Mouse (Mus musculus) neural tube, embryonic 11.5 days (tissue): Measurements from ENCODE around the gene Fth1. TPM values are rescaled to one million over a fixed set of nuclear protein-coding genes. Genes with fewer than 3 reads are reported as not detected.

Source experiments
- ATAC-seq: fragments of 200-750 bp; cut with Nextera tagmentation; 2 replicates; pipeline ENCODE4 v1.8.0; 2017; ENCODE audit warnings: moderate number of reproducible peaks, mild to moderate bottlenecking, moderate TSS enrichment, moderate library complexity; ENCODE audit not compliant: insufficient read depth, low FRiP score, low TSS enrichment
- DNase-seq: peaks from one replicate; pipeline ENCODE4 v3.0.0-alpha.2; 2015; ENCODE audit warnings: low spot score
- H3K27ac ChIP-seq: fragments of 300-500 bp; sonication (generic); 2 replicates; pipeline ENCODE4 v1.5.1; 2014; ENCODE audit warnings: low read depth, mild to moderate bottlenecking, low read length
- H3K27me3 ChIP-seq: fragments of 300-500 bp; sonication (generic); 2 replicates; pipeline ENCODE4 v1.6.1; 2014; ENCODE audit warnings: mild to moderate bottlenecking, low read length, mixed read lengths; ENCODE audit not compliant: control insufficient read depth, insufficient read depth
- H3K36me3 ChIP-seq: fragments of 300-500 bp; sonication (generic); 2 replicates; pipeline ENCODE4 v1.6.1; 2014; ENCODE audit warnings: mild to moderate bottlenecking, low read length, moderate library complexity, mixed read lengths; ENCODE audit not compliant: control insufficient read depth, insufficient read depth
- H3K4me1 ChIP-seq: fragments of 300-500 bp; sonication (generic); 2 replicates; pipeline ENCODE4 v1.6.1; 2014; ENCODE audit warnings: low read length, mixed read lengths; ENCODE audit not compliant: control insufficient read depth, insufficient read depth
- H3K4me2 ChIP-seq: fragments of 300-500 bp; sonication (generic); 2 replicates; pipeline ENCODE4 v1.6.1; 2014; ENCODE audit warnings: low read depth, mild to moderate bottlenecking, moderate library complexity
- H3K4me3 ChIP-seq: fragments of 300-500 bp; sonication (generic); 2 replicates; pipeline ENCODE4 v1.5.1; 2014; ENCODE audit warnings: low read depth, low read length
- H3K9ac ChIP-seq: fragments of 300-500 bp; sonication (generic); 2 replicates; pipeline ENCODE4 v1.6.1; 2014; ENCODE audit warnings: mild to moderate bottlenecking, low read length
- H3K9me3 ChIP-seq: fragments of 300-500 bp; sonication (generic); 2 replicates; pipeline ENCODE4 v1.6.1; 2016; ENCODE audit warnings: low read length; ENCODE audit not compliant: control insufficient read depth
- WGBS: fragments of 180-500 bp; shearing (Covaris S2); extraction: QIAGEN DNeasy Blood & Tissue Kit; methylation state at CpG from one replicate; pipeline ENCODE4 v1.1.7; 2014; 5-methylcytosine and 5-hydroxymethylcytosine counted together
- polyA plus RNA-seq: library from polyadenylated mRNA; unstranded; fragments of >200 nt; fragmentation: Nextera tagmentation; extraction: Ambion mirVana; gene quantifications from 2 replicates; pipeline ENCODE4 v1.2.1, GENCODE M21; 2014

The Fth1 gene
- polyA plus RNA-seq, 1 experiment from 2014 or later = 1,187 TPM

DNA sequence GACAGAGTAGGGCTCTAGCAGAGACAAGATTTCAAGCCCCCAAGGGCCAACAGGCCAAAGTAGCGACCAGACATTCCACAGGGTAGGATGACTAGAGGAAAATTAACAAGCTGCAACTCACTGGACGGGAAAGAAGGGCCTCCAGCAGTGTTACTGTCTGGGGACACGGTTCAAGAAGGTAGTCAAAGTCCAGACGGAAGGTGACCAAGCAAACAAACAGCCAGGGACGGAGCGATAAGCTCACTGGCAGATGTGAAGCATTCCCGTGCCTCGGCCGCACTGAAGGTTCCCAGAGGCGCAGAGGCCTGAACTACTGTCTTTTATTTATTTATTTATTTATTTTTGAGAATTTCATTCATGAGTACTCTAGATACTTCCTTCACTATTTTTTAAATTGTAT is 3.3 kb upstream of the Fth1 start:
- Histone ChIP-seq H3K4me1 (no peaks in the 10 kb centered on the region), H3K36me3 (no peaks in the 10 kb centered on the region), H3K4me2 (no peak overlapping the region), H3K9ac (no peak overlapping the region), H3K27me3 (no peaks in the 10 kb centered on the region), H3K9me3 (no peaks in the 10 kb centered on the region), H3K27ac (no peak overlapping the region), H3K4me3 (no peak overlapping the region)
- WGBS = 77% methylated on average over 10 of the region's 10 CpGs
- no peak for DNase-seq
- ATAC-seq = no peak

DNA sequence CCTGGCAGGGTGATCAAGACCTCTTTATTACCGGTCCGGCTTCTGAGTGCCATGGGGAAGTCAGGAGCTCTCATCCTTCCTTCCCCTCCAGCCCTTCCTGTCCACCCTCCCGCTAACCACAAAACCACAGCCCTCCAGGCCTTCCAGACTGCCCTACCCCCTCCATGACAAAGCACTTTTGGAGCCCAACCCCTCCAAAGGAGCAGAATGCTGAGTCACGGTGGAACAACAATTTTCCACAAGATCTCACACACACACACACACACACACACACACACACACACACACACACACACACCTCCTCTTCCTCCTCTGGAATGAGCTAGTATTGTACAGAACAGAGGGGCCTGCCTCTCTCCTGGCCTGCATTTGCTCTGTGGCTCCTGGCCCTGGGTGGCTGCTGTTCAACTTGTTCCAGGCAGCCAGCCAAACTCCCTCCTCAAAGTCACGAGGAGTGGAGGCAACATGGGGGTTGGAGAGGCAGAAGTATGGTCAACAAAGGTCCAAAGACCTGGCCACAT is 1.9 kb upstream of the Fth1 start:
- 65% methylated on average over 5 of the region's 5 CpGs for WGBS
- Histone ChIP-seq H3K9me3 (no peaks in the 10 kb centered on the region), H3K4me2 (no peak overlapping the region), H3K27ac (no peak overlapping the region), H3K27me3 (no peaks in the 10 kb centered on the region), H3K4me3 (no peak overlapping the region), H3K4me1 (peaks cover 2% of the 10 kb centered on the region), H3K36me3 (no peaks in the 10 kb centered on the region), H3K9ac (no peak overlapping the region)
- no peak for DNase-seq
- ATAC-seq = no peak

DNA sequence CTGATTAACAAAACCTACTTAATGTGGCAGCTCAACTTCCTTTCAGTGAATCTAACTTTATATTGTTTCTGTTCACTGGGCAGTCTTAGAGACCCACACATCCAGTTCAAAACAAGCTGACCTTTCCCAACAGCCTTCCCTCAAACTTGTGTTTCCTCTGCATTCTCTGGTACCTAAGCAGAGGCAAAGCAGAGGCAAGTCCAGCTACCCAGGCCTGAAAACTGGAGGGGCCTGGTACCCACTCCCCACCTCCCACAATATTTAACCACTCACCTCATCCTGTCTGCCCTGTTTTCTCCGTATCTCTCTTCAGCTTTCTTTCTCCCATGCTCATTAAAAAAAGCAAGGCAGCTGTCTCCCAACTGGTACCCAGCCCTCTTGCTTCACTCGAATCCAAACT is 1.2 kb upstream of the Fth1 start:
- Histone ChIP-seq H3K27me3 (no peaks in the 10 kb centered on the region), H3K4me2 (no peak overlapping the region), H3K9ac (no peak overlapping the region), H3K4me3 (no peak overlapping the region), H3K27ac (no peak overlapping the region), H3K4me1 (peaks cover 7% of the 10 kb centered on the region), H3K36me3 (no peaks in the 10 kb centered on the region), H3K9me3 (no peaks in the 10 kb centered on the region)
- DNase-seq (no peak), ATAC-seq (no peak)
- 86% methylated on average over 2 of the region's 2 CpGs for WGBS

DNA sequence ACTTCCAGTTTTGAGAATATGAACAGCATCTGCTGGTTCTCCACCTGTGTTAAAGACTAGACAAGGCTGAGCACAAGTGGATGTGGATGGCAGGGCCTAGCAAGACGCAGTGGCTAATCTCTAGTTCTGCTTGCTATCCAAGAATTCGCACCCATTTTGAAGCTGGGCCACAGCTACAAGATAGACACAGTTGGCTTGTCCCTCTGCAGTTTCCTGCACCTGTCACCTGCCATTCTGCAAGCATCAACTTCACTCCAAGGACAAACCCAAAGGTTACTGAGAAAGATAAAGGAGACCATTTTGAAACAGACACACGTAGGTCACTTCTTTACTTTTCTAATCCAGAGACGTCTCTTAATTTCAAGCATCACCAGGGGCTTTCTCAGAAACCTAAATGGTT is 1.2 kb downstream of the Fth1 start:
- Histone ChIP-seq H3K4me2 (peak overlapping the region; percentile 72), H3K9me3 (no peaks in the 10 kb centered on the region), H3K9ac (peak overlapping the region; percentile 76), H3K4me3 (no peak overlapping the region), H3K36me3 (peaks cover 4% of the 10 kb centered on the region), H3K27me3 (no peaks in the 10 kb centered on the region), H3K4me1 (peaks cover 7% of the 10 kb centered on the region), H3K27ac (no peak overlapping the region)
- 63% methylated on average over 4 of the region's 4 CpGs for WGBS
- ATAC-seq = no peak
- no peak for DNase-seq

DNA sequence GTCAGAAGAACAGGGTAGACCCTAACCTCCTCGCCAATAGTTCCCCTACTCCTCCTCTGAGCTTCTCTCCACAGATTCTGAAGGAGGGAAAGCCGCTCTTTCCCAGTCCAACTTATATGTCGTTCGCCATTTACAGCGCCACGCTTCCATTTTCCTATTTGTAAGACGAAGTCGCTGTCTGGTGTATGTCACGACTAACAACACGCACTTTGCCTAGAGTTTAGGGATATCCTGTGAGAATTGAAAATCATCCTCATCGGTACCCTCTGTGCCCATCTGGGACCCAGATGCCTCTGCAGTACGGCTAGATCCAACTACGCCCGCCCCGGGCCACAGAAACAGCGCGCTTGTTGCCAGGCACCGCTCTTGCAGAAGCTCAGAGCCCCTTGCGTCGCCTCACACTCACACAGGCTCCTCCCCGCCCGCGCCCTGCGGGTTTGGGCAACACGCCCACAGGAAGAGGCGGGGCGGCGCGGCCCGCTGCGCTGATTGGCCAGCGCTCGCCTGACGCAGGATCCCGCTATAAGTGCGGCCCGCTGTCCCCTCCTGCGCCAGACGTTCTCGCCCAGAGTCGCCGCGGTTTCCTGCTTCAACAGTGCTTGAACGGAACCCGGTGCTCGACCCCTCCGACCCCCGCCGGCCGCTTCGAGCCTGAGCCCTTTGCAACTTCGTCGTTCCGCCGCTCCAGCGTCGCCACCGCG is 1.9 kb downstream of the Fth1 start:
- 1% methylated on average over 57 of the region's 59 CpGs for whole genome bisulfite sequencing
- DNase-seq (peak; percentile 99), ATAC-seq (peak; percentile 100)
- H3K9me3 ChIP-seq = no peaks in the 10 kb centered on the region
- peak overlapping the region; percentile 72 for H3K4me2 ChIP-seq
- peak overlapping the region; percentile 76 for H3K9ac ChIP-seq
- H3K27me3 ChIP-seq = no peaks in the 10 kb centered on the region
- H3K4me3 ChIP-seq = peak overlapping the region; percentile 82
- peaks cover 7% of the 10 kb centered on the region for H3K4me1 ChIP-seq
- H3K27ac ChIP-seq = peak overlapping the region; percentile 85
- H3K36me3 ChIP-seq = peaks cover 4% of the 10 kb centered on the region

DNA sequence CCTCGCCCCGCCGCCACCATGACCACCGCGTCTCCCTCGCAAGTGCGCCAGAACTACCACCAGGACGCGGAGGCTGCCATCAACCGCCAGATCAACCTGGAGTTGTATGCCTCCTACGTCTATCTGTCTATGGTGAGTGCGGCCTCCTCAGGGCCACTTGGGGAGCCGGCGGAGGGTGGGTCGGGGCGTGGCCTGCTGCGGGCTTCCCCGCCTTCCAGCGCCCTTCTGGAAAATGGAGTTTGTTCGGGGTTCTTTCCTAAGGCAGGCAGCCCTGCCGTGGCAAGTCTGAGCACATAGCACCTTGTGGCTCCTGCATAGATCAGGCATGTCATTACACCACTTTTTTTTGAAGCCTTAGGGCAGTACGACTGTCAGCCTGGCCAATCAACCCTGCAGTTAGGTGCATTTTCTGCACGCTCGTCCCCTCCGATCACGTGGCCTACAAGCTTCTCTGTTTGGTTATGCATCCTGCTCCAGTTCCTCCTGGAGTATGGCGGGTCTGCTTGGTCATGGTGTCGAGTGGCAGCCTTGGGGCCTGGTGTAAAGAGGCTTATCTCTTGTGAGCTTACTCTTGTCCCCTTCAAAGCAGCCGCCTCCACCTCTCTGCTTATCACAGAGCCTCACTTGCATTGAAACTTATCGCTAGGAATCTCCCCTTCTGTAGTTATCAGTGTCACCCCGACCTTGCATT is 2.6 kb downstream of the Fth1 start:
- peaks cover 4% of the 10 kb centered on the region for H3K36me3 ChIP-seq
- no peaks in the 10 kb centered on the region for H3K27me3 ChIP-seq
- peak overlapping the region; percentile 72 for H3K4me2 ChIP-seq
- ATAC-seq (peak; percentile 76), DNase-seq (peak; percentile 66)
- H3K4me1 ChIP-seq = peaks cover 7% of the 10 kb centered on the region
- no peaks in the 10 kb centered on the region for H3K9me3 ChIP-seq
- peak overlapping the region; percentile 76 for H3K9ac ChIP-seq
- H3K4me3 ChIP-seq = peak overlapping the region; percentile 82
- H3K27ac ChIP-seq = peak overlapping the region; percentile 85
- WGBS = under 1% methylated on average over 31 of the region's 31 CpGs

DNA sequence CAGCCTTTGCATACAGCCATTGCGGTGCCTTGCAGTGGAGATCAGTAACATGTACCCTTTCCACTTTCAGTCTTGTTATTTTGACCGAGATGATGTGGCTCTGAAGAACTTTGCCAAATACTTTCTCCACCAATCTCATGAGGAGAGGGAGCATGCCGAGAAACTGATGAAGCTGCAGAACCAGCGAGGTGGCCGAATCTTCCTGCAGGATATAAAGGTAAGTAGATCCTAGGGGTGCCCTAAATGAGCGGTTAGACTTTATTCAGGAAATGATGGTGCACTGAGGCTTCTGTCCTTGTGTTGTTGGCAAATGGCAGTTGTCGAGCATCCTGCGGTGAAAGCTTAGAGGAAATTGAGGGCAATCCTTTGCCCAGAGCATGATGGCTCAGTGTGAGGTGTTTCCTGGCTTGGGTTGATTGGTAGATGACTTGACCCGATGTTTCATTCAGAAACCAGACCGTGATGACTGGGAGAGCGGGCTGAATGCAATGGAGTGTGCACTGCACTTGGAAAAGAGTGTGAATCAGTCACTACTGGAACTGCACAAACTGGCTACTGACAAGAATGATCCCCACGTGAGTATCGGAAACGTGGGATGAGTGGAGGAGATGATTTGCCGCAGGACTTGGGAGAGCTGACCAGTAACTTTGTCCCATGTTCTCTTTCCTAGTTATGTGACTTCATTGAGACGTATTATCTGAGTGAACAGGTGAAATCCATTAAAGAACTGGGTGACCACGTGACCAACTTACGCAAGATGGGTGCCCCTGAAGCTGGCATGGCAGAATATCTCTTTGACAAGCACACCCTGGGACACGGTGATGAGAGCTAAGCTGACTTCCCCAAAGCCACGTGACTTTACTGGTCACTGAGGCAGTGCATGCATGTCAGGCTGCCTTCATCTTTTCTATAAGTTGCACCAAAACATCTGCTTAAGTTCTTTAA is 4.0 kb downstream of the Fth1 start:
- Histone ChIP-seq H3K4me3 (0 out of 2 replicates have a peak overlapping the region, but pooled peaks have one; percentile 82), H3K36me3 (peaks cover 4% of the 10 kb centered on the region), H3K27me3 (no peaks in the 10 kb centered on the region), H3K9ac (no peak overlapping the region), H3K27ac (no peak overlapping the region), H3K4me2 (no peak overlapping the region; the same call in 1 of the 2 replicates), H3K4me1 (peaks cover 7% of the 10 kb centered on the region), H3K9me3 (no peaks in the 10 kb centered on the region)
- WGBS = 94% methylated on average over 20 of the region's 20 CpGs
- no peak for ATAC-seq
- no peak for DNase-seq

DNA sequence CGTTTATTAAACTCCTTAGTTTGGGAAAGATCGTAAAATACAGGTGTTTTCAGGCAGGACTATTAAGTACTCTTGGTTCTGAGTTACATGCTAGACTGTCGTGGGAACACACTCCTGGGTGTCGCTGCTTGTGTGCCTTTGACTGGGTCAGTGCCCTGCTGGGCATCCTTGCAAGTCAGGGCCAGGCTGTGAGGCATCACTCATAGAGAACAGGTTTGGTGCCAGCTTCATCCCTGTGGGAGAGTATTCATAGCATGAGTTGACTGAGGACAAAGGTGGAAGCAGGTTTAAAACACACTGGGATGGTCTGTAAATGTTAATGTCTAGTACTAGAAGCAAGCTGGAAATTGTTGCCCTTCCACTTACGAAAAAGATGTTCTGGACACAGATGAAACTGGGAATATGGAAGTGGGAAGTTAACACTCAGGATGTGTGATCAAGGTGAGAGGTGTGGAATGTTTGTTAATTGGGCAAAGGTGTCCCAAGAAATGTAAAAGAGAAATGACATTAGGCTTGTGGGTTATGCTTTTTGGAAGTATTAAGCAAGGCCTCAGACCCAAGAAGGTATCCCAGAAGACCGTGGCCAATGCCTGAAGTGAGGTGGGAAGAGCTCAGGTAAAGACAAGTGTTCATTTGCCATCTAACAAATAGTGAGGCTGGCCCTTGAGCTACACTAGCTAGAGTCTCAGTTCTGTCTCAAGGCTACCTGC is 4.9 kb downstream of the Fth1 start:
- Histone ChIP-seq H3K4me1 (peaks cover 7% of the 10 kb centered on the region), H3K27ac (no peak overlapping the region), H3K4me2 (no peak overlapping the region), H3K9ac (no peak overlapping the region), H3K27me3 (no peaks in the 10 kb centered on the region), H3K9me3 (no peaks in the 10 kb centered on the region), H3K36me3 (peaks cover 4% of the 10 kb centered on the region), H3K4me3 (no peak overlapping the region)
- WGBS = 96% methylated on average over 6 of the region's 6 CpGs
- DNase-seq = no peak
- ATAC-seq = no peak
